Mouse (Mus musculus) frontal cortex, postnatal 14 days (tissue): ENCODE results near the gene Lhfpl2.
A peak's percentile ranks its signal among the peaks of the same experiment; 100 is the strongest.

Experiments
- DNase-seq, 2 experiments: peaks; one replicate each; pipeline ENCODE4 v3.0.0; 2022; ENCODE audit warnings: low spot score in 2 of 2

Lhfpl2 gene

GRCm38 (mm10) chr13:94140446-94140845 lies 82.8 kb downstream of the Lhfpl2 start:
- no peak for DNase-seq

- peak in 1 of 2 experiments; percentile 19 for DNase-seq
Observed at GRCm38 (mm10) chr13:94143063-94143652, 85.6 kb downstream of the Lhfpl2 start.

GRCm38 (mm10) chr13:94144451-94144850 lies 86.9 kb downstream of the Lhfpl2 start:
- DNase-seq: no peak

- peak; percentile 19 to 32 for DNase-seq
Observed at GRCm38 (mm10) chr13:94147257-94147656, 89.7 kb downstream of the Lhfpl2 start.

GRCm38 (mm10) chr13:94149006-94149405 lies 91.4 kb downstream of the Lhfpl2 start:
- no peak for DNase-seq

- DNase-seq: no peak
Observed at GRCm38 (mm10) chr13:94149781-94150180, 92.2 kb downstream of the Lhfpl2 start.

GRCm38 (mm10) chr13:94151308-94151707 lies 93.7 kb downstream of the Lhfpl2 start:
- no peak for DNase-seq

- no peak for DNase-seq
Observed at GRCm38 (mm10) chr13:94152836-94153235, 95.2 kb downstream of the Lhfpl2 start.

GRCm38 (mm10) chr13:94153658-94154057 lies 96.1 kb downstream of the Lhfpl2 start:
- DNase-seq: no peak

- DNase-seq: no peak
Observed at GRCm38 (mm10) chr13:94154512-94155296, 97.1 kb downstream of the Lhfpl2 start.

- DNase-seq: no peak
Observed at GRCm38 (mm10) chr13:94155657-94156429, 98.2 kb downstream of the Lhfpl2 start.

- no peak for DNase-seq
Observed at GRCm38 (mm10) chr13:94158864-94159477, 101.4 kb downstream of the Lhfpl2 start.

- no peak for DNase-seq
Observed at GRCm38 (mm10) chr13:94159478-94160220, 102.1 kb downstream of the Lhfpl2 start.

- DNase-seq: no peak
Observed at GRCm38 (mm10) chr13:94164501-94164900, 106.9 kb downstream of the Lhfpl2 start.

- no peak for DNase-seq
Observed at GRCm38 (mm10) chr13:94168319-94168718, 110.7 kb downstream of the Lhfpl2 start.

GRCm38 (mm10) chr13:94169325-94169916 lies 111.8 kb downstream of the Lhfpl2 start:
- no peak for DNase-seq

GRCm38 (mm10) chr13:94171612-94172011 lies 114.0 kb downstream of the Lhfpl2 start:
- DNase-seq: no peak

GRCm38 (mm10) chr13:94172533-94173310 lies 115.1 kb downstream of the Lhfpl2 start:
- DNase-seq: no peak

- no peak for DNase-seq
Observed at GRCm38 (mm10) chr13:94173633-94174576, 116.3 kb downstream of the Lhfpl2 start.
